Mouse (Mus musculus) T-helper 17 cell (primary cell): ENCODE measurements at regions not wholly inside any gene's neighbourhood (a gene's known extent, or its start where the extent isn't known, plus 50 kb on each side); places are given as distances from the start of the nearest gene placed in this dataset.

Experiments
- in situ Hi-C, 2 experiments: fragments of 300-600 bp; cut with MboI, MseI; formaldehyde crosslinking; loops; 1 replicate in 1 of 2; 2 replicates in 1 of 2; pipeline ENCODE4 v1.15.1; 2025; ENCODE audit warnings: high pct_unique_total_duplicates in 2 of 2

GRCm38 (mm10) chr12:71622761-71623160, 208.1 kb upstream of the Daam1 start:
- in situ Hi-C loops, result no loop called here

DNA sequence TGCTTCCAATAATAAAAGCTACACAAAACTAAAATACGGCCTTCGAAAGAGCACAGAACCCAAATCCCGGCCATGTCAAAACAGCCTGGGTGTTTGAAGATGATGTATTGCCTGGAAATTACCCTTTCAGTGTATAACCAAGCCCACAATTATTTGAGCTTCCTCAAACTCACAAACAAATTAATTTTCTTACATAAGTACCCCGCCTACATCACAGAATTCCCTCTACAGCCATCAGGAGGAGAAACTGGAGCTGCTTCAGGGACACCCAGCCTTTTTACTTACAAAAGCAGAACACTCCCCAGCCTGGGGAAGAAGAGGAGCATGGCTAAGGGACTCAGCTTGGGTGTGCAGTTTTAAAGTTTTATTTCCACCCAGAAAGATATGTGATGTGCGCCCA, 207.6 kb upstream of the Daam1 start:
- in situ Hi-C loops, result no loop called here

- in situ Hi-C loops, result no loop called here
These were observed 206.8 kb upstream of the Daam1 start for GRCm38 (mm10) chr12:71624076-71624475.

DNA sequence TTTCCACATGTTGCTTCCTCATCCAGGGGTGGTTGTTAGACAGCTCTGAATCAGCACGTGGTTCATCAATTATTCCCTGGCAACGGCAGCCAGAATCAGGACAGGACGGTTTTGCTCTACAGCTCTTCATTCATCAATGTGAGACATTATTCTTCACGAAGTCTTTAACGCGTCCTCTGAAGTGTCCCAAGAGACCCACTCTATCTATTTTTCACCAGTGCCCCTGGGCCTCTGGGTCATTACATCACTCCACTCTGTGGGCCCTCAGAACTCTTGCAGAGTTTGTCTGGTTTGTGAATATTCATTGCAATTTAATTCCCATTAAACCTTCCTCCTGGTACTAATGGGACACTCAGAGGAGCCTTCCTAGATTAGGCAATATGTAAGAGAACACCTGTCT, 206.2 kb upstream of the Daam1 start:
- in situ Hi-C loops, result no loop called here

GRCm38 (mm10) chr12:71625115-71625514, 205.8 kb upstream of the Daam1 start:
- in situ Hi-C loops, result no loop called here

GRCm38 (mm10) chr12:71626801-71627200, 204.1 kb upstream of the Daam1 start:
- in situ Hi-C loops, result no loop called here

GRCm38 (mm10) chr12:71627421-71628339, 203.2 kb upstream of the Daam1 start:
- in situ Hi-C loops, result no loop called here

GRCm38 (mm10) chr12:71628340-71628738, 202.5 kb upstream of the Daam1 start:
- in situ Hi-C loops, result no loop called here

- in situ Hi-C loops, result no loop called here
These were observed 202.1 kb upstream of the Daam1 start for GRCm38 (mm10) chr12:71628796-71629195.

DNA sequence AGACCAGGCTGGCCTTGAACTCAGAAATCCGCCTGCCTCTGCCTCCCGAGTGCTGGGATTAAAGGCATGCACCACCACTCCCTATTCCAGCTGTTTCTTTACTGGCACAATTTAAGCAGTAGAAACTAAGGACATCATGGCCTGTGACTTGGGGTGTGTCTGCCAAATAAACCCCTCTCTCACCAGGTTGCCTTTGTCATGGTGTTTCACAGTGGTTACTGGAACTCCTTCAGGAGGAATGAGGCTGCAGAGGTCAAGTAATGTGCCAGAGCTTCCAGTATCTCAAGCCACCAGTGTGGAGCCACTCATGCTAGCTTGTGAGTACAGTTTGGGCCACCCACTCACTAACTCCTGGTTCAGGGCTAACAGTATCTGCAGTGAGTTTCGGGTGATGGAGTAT, 200.5 kb upstream of the Daam1 start:
- in situ Hi-C loops, result no loop called here

- in situ Hi-C loops, result no loop called here
These were observed 194.6 kb upstream of the Daam1 start for GRCm38 (mm10) chr12:71636300-71636699.

DNA sequence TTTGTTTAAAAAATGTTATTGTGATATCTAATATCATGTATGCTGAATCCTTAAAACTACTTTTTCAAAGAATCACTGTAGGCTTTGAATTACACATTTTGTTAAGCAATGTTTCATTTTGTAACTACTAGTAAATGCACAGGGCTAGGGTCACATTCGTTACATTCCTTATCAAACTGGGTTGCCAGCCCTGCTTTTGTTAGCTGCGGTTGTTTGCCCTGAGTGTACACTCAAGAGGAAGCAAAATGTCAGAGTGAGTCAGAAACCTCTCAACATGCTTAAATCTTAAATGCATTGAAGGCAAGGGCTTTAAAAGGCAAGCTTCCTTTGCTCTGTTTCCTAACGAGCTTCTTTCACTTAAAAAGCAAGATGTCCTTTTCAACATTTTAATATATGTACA, 193.6 kb upstream of the Daam1 start:
- in situ Hi-C loops, result no loop called here

- in situ Hi-C loops, result no loop called here
These were observed 192.6 kb upstream of the Daam1 start for GRCm38 (mm10) chr12:71638246-71638645.

DNA sequence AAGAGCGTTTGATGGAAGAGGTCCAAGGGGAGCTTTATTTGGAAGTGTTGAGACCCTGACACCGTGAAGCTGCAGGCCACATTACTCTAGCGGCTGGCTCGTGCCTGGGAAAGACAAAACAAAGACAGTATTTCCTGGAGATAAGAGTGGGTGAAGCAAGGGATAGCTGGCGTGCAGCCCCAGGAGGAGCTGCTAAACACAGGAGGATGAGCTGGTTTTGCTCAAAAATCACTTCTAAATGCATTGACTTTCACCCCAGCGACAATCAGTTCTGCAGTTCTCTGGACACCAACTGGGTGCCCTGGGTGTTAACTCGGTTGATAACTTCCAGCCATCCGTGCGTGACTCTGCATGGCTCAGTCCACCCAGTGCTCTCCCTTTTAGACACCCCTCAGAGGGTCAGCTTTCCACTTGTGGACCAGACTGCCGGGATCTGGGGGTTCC, 190.8 kb upstream of the Daam1 start:
- in situ Hi-C loops, result no loop called here

DNA sequence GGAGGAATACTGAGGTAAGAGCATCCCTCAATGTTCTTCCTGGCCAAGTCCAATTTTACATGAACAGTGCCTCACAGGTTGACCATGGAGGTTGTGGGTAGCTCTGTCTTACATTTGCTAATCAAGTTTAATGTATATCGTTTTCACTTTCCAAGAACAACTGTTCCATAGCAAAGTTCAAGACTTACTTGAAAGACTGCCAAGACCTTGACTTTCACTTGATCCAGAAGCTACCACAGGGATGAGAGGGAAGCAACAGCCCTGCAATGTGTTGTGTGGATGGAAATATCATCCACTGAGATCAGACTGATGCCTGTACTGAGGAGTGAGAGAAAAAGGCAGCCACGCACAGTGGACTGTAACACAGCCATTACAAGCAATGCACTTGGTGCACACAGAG, 189.4 kb upstream of the Daam1 start:
- in situ Hi-C loops, result no loop called here

DNA sequence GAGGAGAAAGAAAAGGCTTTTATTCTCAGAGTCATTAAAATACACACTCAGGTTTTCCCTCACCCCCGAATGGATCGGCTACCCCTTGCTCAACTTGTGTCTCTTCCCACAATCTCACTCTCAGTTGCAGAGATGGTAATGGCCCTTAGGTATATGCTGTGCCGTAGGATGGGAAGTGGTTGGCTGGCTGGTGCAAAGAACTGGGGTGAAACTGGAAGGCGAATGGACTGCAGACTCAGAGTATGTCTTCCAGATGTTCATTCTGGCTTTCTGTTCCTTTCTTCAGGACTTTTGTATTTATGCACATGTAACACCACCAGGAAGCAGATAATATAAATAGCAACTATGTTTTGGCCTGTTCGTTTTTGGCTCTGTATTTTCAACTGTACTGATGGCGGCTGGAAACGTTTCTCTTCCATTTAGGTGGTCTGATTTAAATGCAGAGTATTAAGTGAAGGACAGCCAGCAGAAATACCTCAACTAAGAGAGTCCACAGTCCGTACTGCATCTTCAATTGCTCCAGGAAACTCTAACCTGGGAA, 188.0 kb upstream of the Daam1 start:
- in situ Hi-C loops, result no loop called here

- in situ Hi-C loops, result no loop called here
These were observed 179.6 kb upstream of the Daam1 start for GRCm38 (mm10) chr12:71651251-71651650.

DNA sequence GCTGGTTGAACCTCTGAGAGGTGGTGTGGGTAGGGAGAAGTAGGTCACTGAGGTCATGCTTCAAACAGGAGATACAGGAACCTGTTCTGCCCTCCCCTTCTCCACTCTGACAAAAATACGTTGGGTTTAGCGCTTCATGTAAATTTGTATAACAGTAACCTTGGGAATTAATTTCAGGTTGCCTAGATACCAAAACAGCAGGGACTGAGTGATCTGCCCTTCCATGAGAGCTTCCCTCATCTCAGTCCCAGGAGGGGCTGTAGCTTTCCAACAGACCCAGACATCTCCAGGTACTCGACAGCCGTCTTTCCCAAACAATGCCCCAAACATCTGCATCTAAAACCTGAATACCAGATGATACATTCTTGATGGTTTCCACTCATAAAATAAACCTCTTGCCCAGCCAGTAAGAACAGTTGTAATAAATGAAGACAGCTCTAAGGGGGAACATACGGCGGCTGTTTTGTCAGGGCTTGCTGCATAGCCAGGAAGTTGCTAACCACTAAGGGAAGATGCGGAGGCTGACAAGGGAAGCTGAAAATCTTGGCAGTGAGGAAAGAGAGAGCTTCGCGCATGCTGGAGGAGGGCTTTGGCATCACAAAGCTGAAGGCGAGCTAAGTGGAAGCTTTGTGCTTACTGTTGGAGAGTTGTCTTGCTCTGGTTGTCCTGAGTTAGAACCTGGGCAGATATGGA, 137.4 kb upstream of the Daam1 start:
- in situ Hi-C loops, result no loop called here

GRCm38 (mm10) chr12:71701753-71702152, 129.1 kb upstream of the Daam1 start:
- in situ Hi-C loops, result loop anchor here (10.0 to 25.0 kb wide), 3 partner anchors 514 to 1417 kb away; no protein-coding TSS in a partner anchor

DNA sequence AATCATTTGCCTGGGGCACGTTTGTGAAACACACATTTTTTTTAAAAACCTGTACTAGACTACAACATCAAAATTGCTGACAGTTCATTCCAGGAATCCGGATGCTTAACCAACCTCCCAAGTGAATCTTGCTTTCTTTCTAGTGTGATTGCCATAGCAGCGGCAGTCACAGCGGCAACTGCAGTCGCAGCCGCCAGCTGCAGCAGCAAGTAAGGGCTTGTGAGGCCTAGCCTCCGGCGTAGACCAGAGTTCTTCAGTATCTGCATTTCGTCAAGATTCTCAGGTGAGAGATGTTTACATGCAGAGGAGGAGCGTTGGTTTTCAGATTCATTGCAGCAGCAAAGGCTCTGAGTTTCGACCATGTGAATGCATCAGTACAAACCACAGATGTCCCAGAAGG, 128.7 kb upstream of the Daam1 start:
- in situ Hi-C loops, result loop anchor here (10.0 to 25.0 kb wide), 3 partner anchors 515 to 1417 kb away; no protein-coding TSS in a partner anchor

DNA sequence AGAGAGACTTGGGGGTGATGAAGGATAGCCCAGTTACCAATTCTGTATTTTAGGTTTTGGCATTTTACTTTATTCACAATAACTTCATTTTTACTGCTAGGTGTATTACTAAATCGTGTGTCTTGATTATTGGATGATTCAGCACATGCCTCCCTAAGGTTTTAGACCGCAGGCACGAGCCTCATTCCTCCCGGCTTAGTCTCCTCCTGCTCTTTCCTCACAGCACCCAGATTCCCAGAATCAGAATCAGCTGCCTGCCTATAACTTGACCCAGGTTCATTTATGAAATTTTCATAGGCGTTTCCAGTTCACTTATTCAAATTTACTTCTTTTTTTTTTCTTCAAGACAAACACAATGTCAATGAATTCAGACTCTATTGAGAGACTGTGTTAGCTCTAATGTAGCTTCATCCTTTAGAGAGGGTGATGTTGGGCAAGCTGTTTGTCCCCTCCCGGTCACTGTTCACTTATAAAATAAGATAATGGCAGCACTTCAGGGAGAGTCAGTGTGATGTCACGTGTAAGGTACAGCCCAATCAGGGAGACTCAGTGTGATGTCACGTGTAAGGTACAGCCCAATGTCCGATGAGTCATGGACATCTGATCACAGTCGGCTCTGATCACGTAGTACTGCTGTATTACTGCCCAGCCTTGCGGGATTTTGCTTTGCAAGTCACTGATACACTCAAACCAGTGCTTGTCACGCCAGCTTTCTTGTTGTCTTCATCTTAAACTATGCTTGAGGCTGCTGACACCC, 127.6 kb upstream of the Daam1 start:
- in situ Hi-C loops, result loop anchor here (10.0 to 25.0 kb wide), 3 partner anchors 516 to 1419 kb away; no protein-coding TSS in a partner anchor
